Mouse (Mus musculus) hindbrain, postnatal 0 days (tissue): ENCODE results near the gene Trim30a. TPM values are rescaled to one million over a fixed set of nuclear protein-coding genes. Genes with fewer than 3 reads are reported as not detected.

Source experiments
- ATAC-seq: fragments of 200-750 bp; cut with Nextera tagmentation; 2 replicates; pipeline ENCODE4 v1.8.0; 2017; ENCODE audit warnings: mild to moderate bottlenecking, moderate TSS enrichment, moderate library complexity
- DNase-seq: peaks from one replicate; pipeline ENCODE4 v3.0.0-alpha.2; 2015; ENCODE audit warnings: low spot score
- H3K27ac ChIP-seq: fragments of 300-500 bp; sonication (generic); 2 replicates; pipeline ENCODE4 v1.5.1; 2014; ENCODE audit warnings: mild to moderate bottlenecking
- H3K27me3 ChIP-seq: fragments of 300-500 bp; sonication (generic); 2 replicates; pipeline ENCODE4 v1.6.1; 2014; ENCODE audit warnings: low read length, mixed read lengths; ENCODE audit not compliant: insufficient read depth
- H3K36me3 ChIP-seq: fragments of 300-500 bp; sonication (generic); 2 replicates; pipeline ENCODE4 v1.6.1; 2014; ENCODE audit warnings: low read length, mixed read lengths; ENCODE audit not compliant: insufficient read depth
- H3K4me1 ChIP-seq: fragments of 300-500 bp; sonication (generic); 2 replicates; pipeline ENCODE4 v1.6.1; 2014; ENCODE audit warnings: antibody characterized with exemption, low read length, mixed read lengths; ENCODE audit not compliant: insufficient read depth
- H3K4me2 ChIP-seq: fragments of 300-500 bp; sonication (generic); 2 replicates; pipeline ENCODE4 v1.6.1; 2014; ENCODE audit warnings: low read depth, mild to moderate bottlenecking, low read length, moderate library complexity, mixed read lengths
- H3K4me3 ChIP-seq: fragments of 300-500 bp; sonication (generic); 2 replicates; pipeline ENCODE4 v1.5.1; 2014; ENCODE audit warnings: low read length
- H3K9ac ChIP-seq: fragments of 300-500 bp; sonication (generic); replicated peaks from 2 replicates; pipeline ENCODE4 v1.6.1; 2014; ENCODE audit warnings: mild to moderate bottlenecking, low read length, moderate library complexity, mixed read lengths
- H3K9me3 ChIP-seq: fragments of 300-500 bp; sonication (generic); 2 replicates; pipeline ENCODE4 v1.6.1; 2016; ENCODE audit warnings: low read length, mixed read lengths
- CTCF ChIP-seq: IDR thresholded peaks from 2 replicates; pipeline ENCODE4 v1.5.1; 2016; ENCODE audit warnings: antibody characterized with exemption, control low read depth, low read depth
- WGBS: fragments of 180-500 bp; shearing (Covaris S2); extraction: QIAGEN DNeasy Blood & Tissue Kit; methylation state at CpG from one replicate; pipeline ENCODE4 v1.1.7; 2014; 5-methylcytosine and 5-hydroxymethylcytosine counted together
- polyA plus RNA-seq: library from polyadenylated mRNA; unstranded; fragments of >200 nt; fragmentation: Nextera tagmentation; extraction: Ambion mirVana; gene quantifications from 2 replicates; pipeline ENCODE4 v1.2.1, GENCODE M21; 2015
- total RNA-seq: library from RNA; depleted of rRNA; stranded (reverse); fragments of >200 nt; gene quantifications from 2 replicates; pipeline ENCODE4 v1.2.3, GENCODE M21; 2014; rRNA removed

Trim30a gene
- total and polyA plus RNA-seq, 2 experiments from 2014 or later, result 0.89 to 1.3 TPM

GRCm38 (mm10) chr7:104404460-104404950 is 60.5 kb downstream of the Trim30a start:
- no peak for DNase-seq
- no peaks in the 10 kb centered on the region for H3K36me3 ChIP-seq
- no peak for TF ChIP-seq CTCF
- no peaks in the 10 kb centered on the region for H3K27me3 ChIP-seq
- H3K4me3 ChIP-seq, result no peak overlapping the region
- ATAC-seq, result no peak
- 92% methylated on average over 3 of the region's 3 CpGs for WGBS
- no peaks in the 10 kb centered on the region for H3K9me3 ChIP-seq
- no peak overlapping the region for H3K27ac ChIP-seq
- no peak overlapping the region for H3K4me2 ChIP-seq
- no peaks in the 10 kb centered on the region for H3K4me1 ChIP-seq
- no peak overlapping the region for H3K9ac ChIP-seq

GRCm38 (mm10) chr7:104401140-104401539 is 63.9 kb downstream of the Trim30a start:
- Histone ChIP-seq H3K4me3 (no peak overlapping the region), H3K4me1 (no peaks in the 10 kb centered on the region), H3K36me3 (no peaks in the 10 kb centered on the region), H3K9ac (no peak overlapping the region), H3K27ac (no peak overlapping the region), H3K4me2 (no peak overlapping the region), H3K27me3 (no peaks in the 10 kb centered on the region), H3K9me3 (no peaks in the 10 kb centered on the region)
- DNase-seq, result no peak
- ATAC-seq, result no peak
- TF ChIP-seq CTCF, result no peak

- Histone ChIP-seq H3K4me2 (no peak within 1 kb of the TSS), H3K9me3 (no peaks in the 10 kb centered on the region), H3K4me3 (no peak within 1 kb of the TSS), H3K27me3 (no peaks in the 10 kb centered on the region), H3K4me1 (no peaks in the 10 kb centered on the region), H3K27ac (no peak within 1 kb of the TSS), H3K36me3 (no peaks in the 10 kb centered on the region), H3K9ac (no peak within 1 kb of the TSS)
- ATAC-seq (no peak), DNase-seq (no peak)
- WGBS, result 88% methylated on average over 1 of the region's 1 CpGs
- TF ChIP-seq CTCF, result no peak
These were observed 64.3 kb downstream of the Trim30a start, which contains the start of gene Trim30c for GRCm38 (mm10) chr7:104400698-104401097. Gene Trim30c, minus strand, starts transcription at chr7:104400837.

- Histone ChIP-seq H3K4me1 (no peaks in the 10 kb centered on the region), H3K9ac (no peak overlapping the region), H3K4me3 (no peak overlapping the region), H3K4me2 (no peak overlapping the region), H3K27ac (no peak overlapping the region), H3K27me3 (no peaks in the 10 kb centered on the region), H3K36me3 (no peaks in the 10 kb centered on the region), H3K9me3 (no peaks in the 10 kb centered on the region)
- WGBS, result 65% methylated on average over 1 of the region's 1 CpGs
- ATAC-seq (no peak), DNase-seq (no peak)
- TF ChIP-seq CTCF, result no peak
These were observed 66.5 kb downstream of the Trim30a start for GRCm38 (mm10) chr7:104398492-104398891.

- no peak for TF ChIP-seq CTCF
- Histone ChIP-seq H3K9me3 (no peaks in the 10 kb centered on the region), H3K4me1 (no peaks in the 10 kb centered on the region), H3K4me3 (no peak within 1 kb of the TSS), H3K36me3 (no peaks in the 10 kb centered on the region), H3K27me3 (no peaks in the 10 kb centered on the region), H3K27ac (no peak within 1 kb of the TSS), H3K9ac (no peak within 1 kb of the TSS), H3K4me2 (no peak within 1 kb of the TSS)
- WGBS, result 68% methylated on average over 1 of the region's 1 CpGs
- DNase-seq (no peak), ATAC-seq (no peak)
These were observed 95.1 kb downstream of the Trim30a start, which contains the start of gene Trim30b for GRCm38 (mm10) chr7:104369736-104370414. Gene Trim30b, minus strand, starts transcription at chr7:104369884.

GRCm38 (mm10) chr7:104366339-104366738 is 98.7 kb downstream of the Trim30a start:
- H3K4me1 ChIP-seq, result no peaks in the 10 kb centered on the region
- H3K4me3 ChIP-seq, result no peak overlapping the region
- DNase-seq (no peak), ATAC-seq (no peak)
- no peak overlapping the region for H3K4me2 ChIP-seq
- TF ChIP-seq CTCF, result no peak
- H3K27ac ChIP-seq, result no peak overlapping the region
- H3K9me3 ChIP-seq, result no peaks in the 10 kb centered on the region
- no peaks in the 10 kb centered on the region for H3K27me3 ChIP-seq
- H3K36me3 ChIP-seq, result no peaks in the 10 kb centered on the region
- no peak overlapping the region for H3K9ac ChIP-seq

Other genes starting within 250 kb of the Trim30a start
- gene Trim6, start 246.4 kb downstream of the Trim30a start, total RNA-seq, result 0.29 and 0.37 TPM in 2 replicates
- 0.68 and 0.91 TPM in 2 replicates for gene Trim6, start 246.4 kb downstream of the Trim30a start, polyA plus RNA-seq
- gene Trim34a, start 220.7 kb downstream of the Trim30a start, total RNA-seq, result 1.3 and 1.9 TPM in 2 replicates
- gene Trim34a, start 220.7 kb downstream of the Trim30a start, polyA plus RNA-seq, result 1.1 and 1.6 TPM in 2 replicates
- 0.16 TPM in 1 of 2 replicates, not detected in the other for gene Trim5, start 177.1 kb downstream of the Trim30a start, total RNA-seq
- gene Trim5, start 177.1 kb downstream of the Trim30a start, polyA plus RNA-seq, result 0.25 and 0.47 TPM in 2 replicates
- gene Trim12a, start 149.7 kb downstream of the Trim30a start, total RNA-seq, result 2.2 and 2.8 TPM in 2 replicates
- 3.1 and 3.7 TPM in 2 replicates for gene Trim12a, start 149.7 kb downstream of the Trim30a start, polyA plus RNA-seq
- gene Trim34b, start 135.7 kb downstream of the Trim30a start, total RNA-seq, result not detected in 2 replicates
- not detected in 2 replicates for gene Trim34b, start 135.7 kb downstream of the Trim30a start, polyA plus RNA-seq
- 1.7 and 1.8 TPM in 2 replicates for gene Trim12c, start 111.8 kb downstream of the Trim30a start, total RNA-seq
- 0.61 and 0.83 TPM in 2 replicates for gene Trim12c, start 111.8 kb downstream of the Trim30a start, polyA plus RNA-seq
- gene Trim30b, start 95.3 kb downstream of the Trim30a start, total RNA-seq, result 0.16 TPM in 1 of 2 replicates, not detected in the other
- gene Trim30b, start 95.3 kb downstream of the Trim30a start, polyA plus RNA-seq, result not detected in 2 replicates
- 1.2 TPM in 1 of 2 replicates, not detected in the other for gene Trim30c, start 64.4 kb downstream of the Trim30a start, total RNA-seq
- not detected in 2 replicates for gene Trim30c, start 64.4 kb downstream of the Trim30a start, polyA plus RNA-seq
- 1.7 and 2.0 TPM in 2 replicates for gene Trim30d, start 42.7 kb upstream of the Trim30a start, total RNA-seq
- 1.4 and 1.5 TPM in 2 replicates for gene Trim30d, start 42.7 kb upstream of the Trim30a start, polyA plus RNA-seq
- not detected in 2 replicates for gene Olfr651, start 84.9 kb upstream of the Trim30a start, total RNA-seq
- not detected in 2 replicates for gene Olfr651, start 84.9 kb upstream of the Trim30a start, polyA plus RNA-seq
- not detected in 2 replicates for gene Olfr652, start 95.7 kb upstream of the Trim30a start, total RNA-seq
- gene Olfr652, start 95.7 kb upstream of the Trim30a start, polyA plus RNA-seq, result 0.05 and 0.09 TPM in 2 replicates
- gene Olfr653, start 112.1 kb upstream of the Trim30a start, total RNA-seq, result not detected in 2 replicates
- gene Olfr653, start 112.1 kb upstream of the Trim30a start, polyA plus RNA-seq, result not detected in 2 replicates
- gene Olfr654, start 121.8 kb upstream of the Trim30a start, total RNA-seq, result not detected in 2 replicates
- gene Olfr654, start 121.8 kb upstream of the Trim30a start, polyA plus RNA-seq, result not detected in 2 replicates
- gene Olfr655, start 136.6 kb upstream of the Trim30a start, total RNA-seq, result not detected in 2 replicates
- not detected in 2 replicates for gene Olfr655, start 136.6 kb upstream of the Trim30a start, polyA plus RNA-seq
- gene Olfr656, start 148.8 kb upstream of the Trim30a start, total RNA-seq, result not detected in 2 replicates
- gene Olfr656, start 148.8 kb upstream of the Trim30a start, polyA plus RNA-seq, result not detected in 2 replicates
- gene Olfr657, start 159.6 kb upstream of the Trim30a start, total RNA-seq, result not detected in 2 replicates
- gene Olfr657, start 159.6 kb upstream of the Trim30a start, polyA plus RNA-seq, result not detected in 2 replicates
- 0.11 and 0.16 TPM in 2 replicates for gene Olfr658, start 182.1 kb upstream of the Trim30a start, total RNA-seq
- 0.41 and 0.52 TPM in 2 replicates for gene Olfr658, start 182.1 kb upstream of the Trim30a start, polyA plus RNA-seq
- gene Olfr659, start 201.6 kb upstream of the Trim30a start, total RNA-seq, result not detected in 2 replicates
- not detected in 2 replicates for gene Olfr659, start 201.6 kb upstream of the Trim30a start, polyA plus RNA-seq
- not detected in 2 replicates for gene Olfr661, start 221.3 kb upstream of the Trim30a start, total RNA-seq
- gene Olfr661, start 221.3 kb upstream of the Trim30a start, polyA plus RNA-seq, result not detected in 2 replicates